ENCODE assay signal across 8 mouse cellular contexts in genomic region chr7:143094592-143095553, GRCm38 (mm10). TPM values are rescaled to one million over a fixed set of nuclear protein-coding genes. Genes with fewer than 3 reads are reported as not detected.
DNase-seq lines count a peak whose midpoint lies in the region; ATAC-seq lines count a peak whose summit lies in the region.

TSS of gene Trpm5 (minus strand) at chr7:143094642.

- H3K4me3 ChIP-seq in intestine, embryonic 14.5 days (ENCODE audit: low read depth, low read length) = no peak within 1 kb of the TSS
- no peak within 1 kb of the TSS for H3K4me3 ChIP-seq in limb, embryonic 12.5 days (replicated peaks)

- H3K4me1 ChIP-seq in intestine, embryonic 14.5 days (replicated peaks; ENCODE audit: control insufficient read depth, insufficient read depth, low read length) = no peaks in the 10 kb centered on the region
- H3K4me1 ChIP-seq in limb, embryonic 12.5 days (replicated peaks) = no peaks in the 10 kb centered on the region; the same call in 1 of the 2 replicates

- no peak within 1 kb of the TSS for H3K27ac ChIP-seq in intestine, embryonic 14.5 days (ENCODE audit: low read depth)
- H3K27ac ChIP-seq in limb, embryonic 12.5 days = no peak within 1 kb of the TSS

- H3K9ac ChIP-seq in intestine, embryonic 14.5 days (ENCODE audit: low read length) = no peak within 1 kb of the TSS
- H3K9ac ChIP-seq in limb, embryonic 12.5 days (replicated peaks) = no peak within 1 kb of the TSS

- ATAC-seq in intestine, embryonic 14.5 days (replicated peaks; ENCODE audit: low FRiP score, low TSS enrichment, low read depth) = peak; percentile 47; the same call in 1 of the 2 replicates
- peak; percentile 62 for ATAC-seq in limb, embryonic 12.5 days (ENCODE audit: insufficient number of reproducible peaks, insufficient read depth, low FRiP score, low TSS enrichment, low read depth)
- no peak for ATAC-seq in erythroid progenitor cell, adult 5-6 weeks (replicated peaks; ENCODE audit: low FRiP score, poor library complexity, severe bottlenecking)

- peak; percentile 14 for DNase-seq in right cerebral cortex, adult 18-20 months
- no peak for DNase-seq in right cerebral cortex, postnatal 36 days (ENCODE audit: low spot score in 2 of 2)
- DNase-seq in adrenal gland, postnatal 4 days (ENCODE audit: low spot score in 2 of 2) = peak; percentile 43 to 50
- peak; percentile 72 for DNase-seq in gastrocnemius, adult 18-20 months (ENCODE audit: low spot score)
- peak; percentile 90 for DNase-seq in intestine, embryonic 14.5 days (ENCODE audit: low spot score)
- DNase-seq in retina, embryonic 14.5 days (ENCODE audit: low spot score) = peak; percentile 77

- no peaks in the 10 kb centered on the region for H3K36me3 ChIP-seq in intestine, embryonic 14.5 days (ENCODE audit: control insufficient read depth, insufficient read depth, low read length)
- no peaks in the 10 kb centered on the region for H3K36me3 ChIP-seq in limb, embryonic 12.5 days

- no peaks in the 10 kb centered on the region for H3K9me3 ChIP-seq in intestine, embryonic 14.5 days (ENCODE audit: control insufficient read depth, low read length)
- no peaks in the 10 kb centered on the region for H3K9me3 ChIP-seq in limb, embryonic 12.5 days

- H3K27me3 ChIP-seq in intestine, embryonic 14.5 days (replicated peaks; ENCODE audit: control insufficient read depth, insufficient read depth, low read length) = no peaks in the 10 kb centered on the region
- H3K27me3 ChIP-seq in limb, embryonic 12.5 days = 0 out of 2 replicates have a peak, but pooled peaks cover 6% of the 10 kb centered on the region

- WGBS in intestine, embryonic 14.5 days = 37% methylated on average over 10 of the region's 10 CpGs
- WGBS in limb, embryonic 12.5 days = 46% methylated on average over 10 of the region's 10 CpGs

- no peak within 1 kb of the TSS for H3K4me2 ChIP-seq in intestine, embryonic 14.5 days (ENCODE audit: low read length)
- no peak within 1 kb of the TSS for H3K4me2 ChIP-seq in limb, embryonic 12.5 days

RNA-seq across cellular contexts. Expression of gene Trpm5, which starts in this region (rescaled TPM):
- 1 to 10 TPM; 5.2 to 6.0 TPM for total RNA-seq in adrenal gland, postnatal 4 days (2021)
- not detected for total RNA-seq in gastrocnemius, adult 18-20 months (2021)
- polyA plus RNA-seq in intestine, embryonic 14.5 days (2014; fragmentation: Nextera tagmentation; extraction: Ambion mirVana) = 14.1 and 17.8 TPM in 2 replicates
- polyA plus RNA-seq in limb, embryonic 12.5 days (2016; fragmentation: Nextera tagmentation; extraction: Ambion mirVana) = 6.2 and 8.8 TPM in 2 replicates
- not detected in 2 replicates for total RNA-seq in erythroid progenitor cell, adult 5-6 weeks (2015; ENCODE audit: low replicate concordance)
- total RNA-seq in erythroid progenitor cell, adult 5-6 weeks (2017; ENCODE audit: low replicate concordance) = not detected in 2 replicates

Comparison
In these comparisons a context has a peak if more than half of its experiments do, and no peak if none do; other contexts are left out.
1. RNA of gene Trpm5 (total RNA-seq): 5.2 to 6.0 TPM in adrenal gland, postnatal 4 days; not detected in gastrocnemius, adult 18-20 months and not detected in erythroid progenitor cell, adult 5-6 weeks; every median in the first group is over 4 times any median in the second.
2. DNase-seq: peak in right cerebral cortex, adult 18-20 months (single experiment), adrenal gland, postnatal 4 days (2 of 2), intestine, embryonic 14.5 days (single experiment) and retina, embryonic 14.5 days (single experiment); none in right cerebral cortex, postnatal 36 days (0 of 2).
3. Peak in DNase-seq in gastrocnemius, adult 18-20 months; RNA of the gene not detected or under 1 TPM.